Mouse (Mus musculus) forebrain, embryonic 14.5 days (tissue): ENCODE results near the gene Wdr62. TPM values are rescaled to one million over a fixed set of nuclear protein-coding genes. Genes with fewer than 3 reads are reported as not detected.
A peak's percentile ranks its signal among the peaks of the same experiment; 100 is the strongest.

Experiments used
- ATAC-seq: fragments of 200-750 bp; cut with Nextera tagmentation; 2 replicates; pipeline ENCODE4 v1.8.0; 2017; ENCODE audit warnings: mild to moderate bottlenecking, moderate library complexity
- DNase-seq: peaks from one replicate; pipeline ENCODE4 v3.0.0-alpha.2; 2015; ENCODE audit warnings: low spot score
- H3K27ac ChIP-seq: fragments of 300-500 bp; sonication (generic); 2 replicates; pipeline ENCODE4 v1.5.1; 2014; ENCODE audit warnings: low read depth, mild to moderate bottlenecking, control low read depth, low read length, moderate library complexity
- H3K27me3 ChIP-seq: fragments of 300-500 bp; sonication (generic); replicated peaks from 2 replicates; pipeline ENCODE4 v1.6.1; 2014; ENCODE audit warnings: low read length, control low read depth, mixed read lengths; ENCODE audit not compliant: control insufficient read depth, insufficient read depth
- H3K36me3 ChIP-seq: fragments of 300-500 bp; sonication (generic); 2 replicates; pipeline ENCODE4 v1.6.1; 2014; ENCODE audit warnings: low read length, control low read depth; ENCODE audit not compliant: control insufficient read depth, insufficient read depth
- H3K4me1 ChIP-seq: fragments of 300-500 bp; sonication (generic); 2 replicates; pipeline ENCODE4 v1.6.1; 2014; ENCODE audit warnings: antibody characterized with exemption, low read length, control low read depth; ENCODE audit not compliant: control insufficient read depth, insufficient read depth
- H3K4me2 ChIP-seq: fragments of 300-500 bp; sonication (generic); 2 replicates; pipeline ENCODE4 v1.6.1; 2014; ENCODE audit warnings: mild to moderate bottlenecking, control low read depth, low read length
- H3K4me3 ChIP-seq: fragments of 300-500 bp; sonication (generic); 2 replicates; pipeline ENCODE4 v1.5.1; 2014; ENCODE audit warnings: low read depth, low read length, control low read depth
- H3K9ac ChIP-seq: fragments of 300-500 bp; sonication (generic); 2 replicates; pipeline ENCODE4 v1.6.1; 2014; ENCODE audit warnings: mild to moderate bottlenecking, low read length, control low read depth, moderate library complexity
- H3K9me3 ChIP-seq: fragments of 300-500 bp; sonication (generic); replicated peaks from 2 replicates; pipeline ENCODE4 v1.6.1; 2016; ENCODE audit warnings: low read length, control low read depth, mixed read lengths; ENCODE audit not compliant: control insufficient read depth
- WGBS: fragments of 180-500 bp; shearing (Covaris S2); extraction: QIAGEN DNeasy Blood & Tissue Kit; methylation state at CpG from one replicate; pipeline ENCODE4 v1.1.7; 2014; 5-methylcytosine and 5-hydroxymethylcytosine counted together
- polyA plus RNA-seq: library from polyadenylated mRNA; unstranded; fragments of >200 nt; fragmentation: Nextera tagmentation; extraction: Ambion mirVana; gene quantifications from 2 replicates; pipeline ENCODE4 v1.2.1, GENCODE M21; 2014

Wdr62 gene
- polyA plus RNA-seq, 1 experiment from 2014 or later = 5.6 TPM

DNA sequence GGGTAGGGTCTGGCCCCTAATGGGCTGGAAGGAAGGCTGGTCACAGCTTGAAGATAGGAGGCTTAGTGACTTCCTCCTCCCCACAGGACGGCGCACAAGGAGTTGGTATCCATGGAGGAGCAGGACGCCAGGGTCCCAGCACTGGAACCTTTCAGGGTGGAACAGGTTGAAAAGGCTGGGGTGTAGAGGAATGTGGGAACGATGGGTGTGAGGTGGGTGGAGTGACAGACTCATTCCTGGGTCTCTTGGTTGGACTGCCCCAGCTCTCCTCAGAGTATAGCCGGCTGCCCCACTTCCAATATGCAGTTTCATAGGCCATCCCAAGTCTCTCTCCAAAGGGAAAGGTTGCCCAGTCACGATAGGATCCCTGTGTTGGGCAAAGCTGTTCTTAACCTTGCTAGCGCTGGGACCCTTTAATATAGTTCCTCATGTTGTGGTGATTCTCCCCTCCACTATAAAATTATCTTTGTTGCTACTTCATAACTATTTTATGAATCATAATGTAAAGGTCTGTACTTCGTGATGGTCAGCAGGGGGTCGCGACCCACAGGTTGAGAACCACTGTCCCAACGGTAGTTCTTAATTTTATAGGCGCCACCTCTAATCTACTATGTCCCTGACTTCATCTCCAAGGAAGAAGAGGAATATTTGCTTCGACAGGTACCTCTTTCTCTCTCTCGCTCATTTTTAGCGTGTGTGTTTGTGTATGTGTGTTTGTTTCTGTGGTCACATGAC lies 29.3 kb upstream of the Wdr62 start:
- 70% methylated on average over 15 of the region's 15 CpGs for WGBS
- Histone ChIP-seq H3K36me3 (peaks cover 38% of the 10 kb centered on the region), H3K4me2 (peak overlapping the region; percentile 92), H3K9ac (peak overlapping the region; percentile 77), H3K27me3 (no peaks in the 10 kb centered on the region), H3K4me3 (peak overlapping the region; percentile 54), H3K9me3 (no peaks in the 10 kb centered on the region), H3K4me1 (peaks cover 6% of the 10 kb centered on the region), H3K27ac (no peak overlapping the region)
- DNase-seq (no peak), ATAC-seq (no peak)

GRCm38 (mm10) chr7:30308076-30309005 lies 28.1 kb upstream of the Wdr62 start, which contains the start of gene Alkbh6:
Gene Alkbh6, plus strand, starts transcription at chr7:30308717.
- Histone ChIP-seq H3K4me3 (peak within 1 kb of the TSS; percentile 54), H3K36me3 (peaks cover 44% of the 10 kb centered on the region), H3K4me1 (peaks cover 6% of the 10 kb centered on the region), H3K9ac (peak within 1 kb of the TSS; percentile 77), H3K27ac (peak within 1 kb of the TSS; percentile 28; the same call in 1 of the 2 replicates), H3K4me2 (peak within 1 kb of the TSS; percentile 92), H3K9me3 (no peaks in the 10 kb centered on the region), H3K27me3 (no peaks in the 10 kb centered on the region)
- ATAC-seq (peak; percentile 100), DNase-seq (peak; percentile 98)
- 5% methylated on average over 27 of the region's 27 CpGs for WGBS

- 95% methylated on average over 16 of the region's 16 CpGs for WGBS
- Histone ChIP-seq H3K9ac (no peak overlapping the region), H3K4me2 (no peak overlapping the region), H3K27me3 (no peaks in the 10 kb centered on the region), H3K4me1 (peaks cover 6% of the 10 kb centered on the region), H3K9me3 (no peaks in the 10 kb centered on the region), H3K36me3 (peaks cover 54% of the 10 kb centered on the region), H3K27ac (no peak overlapping the region), H3K4me3 (no peak overlapping the region)
- DNase-seq (peak; percentile 41), ATAC-seq (no peak)
Observed at GRCm38 (mm10) chr7:30306083-30306779, 26.0 kb upstream of the Wdr62 start.

- no peaks in the 10 kb centered on the region for H3K9me3 ChIP-seq
- H3K4me1 ChIP-seq = no peaks in the 10 kb centered on the region
- H3K27ac ChIP-seq = no peak overlapping the region
- H3K4me3 ChIP-seq = no peak overlapping the region
- WGBS = 50% methylated on average over 3 of the region's 3 CpGs
- H3K9ac ChIP-seq = no peak overlapping the region
- no peaks in the 10 kb centered on the region for H3K27me3 ChIP-seq
- ATAC-seq (0 out of 2 replicates have a peak, but pooled peaks have one; percentile 16), DNase-seq (peak; percentile 59)
- no peak overlapping the region for H3K4me2 ChIP-seq
- peaks cover 88% of the 10 kb centered on the region for H3K36me3 ChIP-seq
Observed at GRCm38 (mm10) chr7:30300914-30301313, 20.7 kb upstream of the Wdr62 start.

DNA sequence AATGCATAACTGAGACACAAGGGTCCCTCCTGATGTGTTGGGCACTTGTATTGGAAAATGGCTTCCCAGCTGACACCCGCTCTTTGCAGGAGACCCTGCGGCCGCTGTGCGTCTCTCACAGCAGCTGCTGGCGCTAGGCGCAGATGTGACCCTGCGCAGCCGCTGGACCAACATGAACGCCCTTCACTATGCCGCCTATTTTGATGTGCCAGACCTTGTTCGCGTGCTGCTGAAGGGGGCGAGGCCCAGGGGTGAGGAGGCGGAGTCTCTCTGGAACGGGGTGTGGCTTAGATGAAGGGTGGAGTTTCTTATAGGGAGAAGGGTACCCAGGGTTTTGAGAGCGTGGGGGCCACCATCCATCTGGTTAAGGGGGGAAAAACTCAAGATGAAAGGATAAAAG lies 17.0 kb upstream of the Wdr62 start:
- H3K27ac ChIP-seq = no peak overlapping the region
- ATAC-seq = no peak
- H3K4me2 ChIP-seq = no peak overlapping the region
- no peaks in the 10 kb centered on the region for H3K9me3 ChIP-seq
- H3K27me3 ChIP-seq = no peaks in the 10 kb centered on the region
- peaks cover 11% of the 10 kb centered on the region for H3K4me1 ChIP-seq
- H3K36me3 ChIP-seq = peaks cover 87% of the 10 kb centered on the region
- no peak overlapping the region for H3K4me3 ChIP-seq
- WGBS = 82% methylated on average over 16 of the region's 16 CpGs
- no peak for DNase-seq
- H3K9ac ChIP-seq = no peak overlapping the region

DNA sequence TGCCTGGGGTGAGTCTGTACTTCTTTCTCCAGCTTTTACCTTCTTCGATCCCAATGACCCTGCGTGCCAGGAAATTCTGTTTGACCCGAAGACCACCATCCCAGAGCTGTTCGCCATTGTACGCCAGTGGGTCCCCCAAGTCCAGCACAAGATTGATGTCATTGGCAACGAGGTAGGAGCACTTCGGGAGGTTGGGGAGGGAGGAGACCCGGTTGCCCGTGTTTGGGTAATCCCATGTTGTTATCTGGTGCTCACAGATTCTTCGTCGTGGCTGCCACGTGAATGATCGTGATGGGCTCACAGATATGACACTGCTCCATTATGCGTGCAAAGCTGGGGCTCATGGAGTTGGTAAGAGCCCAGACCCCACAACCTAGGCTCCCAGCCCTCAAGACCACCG lies 16.6 kb upstream of the Wdr62 start:
- H3K27ac ChIP-seq = no peak overlapping the region
- WGBS = 95% methylated on average over 15 of the region's 15 CpGs
- no peak overlapping the region for H3K4me3 ChIP-seq
- no peak overlapping the region for H3K9ac ChIP-seq
- H3K36me3 ChIP-seq = peaks cover 82% of the 10 kb centered on the region
- H3K4me2 ChIP-seq = no peak overlapping the region
- no peak for DNase-seq
- no peak for ATAC-seq
- H3K4me1 ChIP-seq = peaks cover 13% of the 10 kb centered on the region
- H3K27me3 ChIP-seq = no peaks in the 10 kb centered on the region
- no peaks in the 10 kb centered on the region for H3K9me3 ChIP-seq

- H3K4me2 ChIP-seq = no peak overlapping the region
- peaks cover 16% of the 10 kb centered on the region for H3K4me1 ChIP-seq
- H3K36me3 ChIP-seq = peaks cover 68% of the 10 kb centered on the region
- H3K27ac ChIP-seq = no peak overlapping the region
- ATAC-seq (no peak), DNase-seq (no peak)
- H3K9ac ChIP-seq = no peak overlapping the region
- no peak overlapping the region for H3K4me3 ChIP-seq
- no peaks in the 10 kb centered on the region for H3K9me3 ChIP-seq
- WGBS = 79% methylated on average over 10 of the region's 10 CpGs
- H3K27me3 ChIP-seq = no peaks in the 10 kb centered on the region
Observed at GRCm38 (mm10) chr7:30295103-30295502, 14.9 kb upstream of the Wdr62 start.

DNA sequence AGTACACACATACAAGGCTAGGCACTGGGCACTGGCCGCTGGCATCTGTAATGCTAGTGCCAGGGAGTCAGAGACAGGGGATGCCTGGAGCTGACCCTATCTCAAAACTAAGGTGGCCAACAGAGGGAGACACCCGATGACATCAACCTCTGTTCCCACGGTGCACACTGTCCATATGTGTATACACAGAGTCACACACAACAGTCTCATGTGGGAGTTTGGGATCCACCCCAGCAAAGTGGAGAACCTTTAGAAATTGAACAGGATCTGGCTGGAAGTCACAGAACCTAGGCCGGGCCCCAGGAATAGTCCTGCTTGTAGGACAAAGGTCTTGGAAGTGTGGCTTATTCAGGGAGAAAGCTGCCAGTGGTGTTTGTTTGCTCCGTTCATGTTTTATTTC lies 14.1 kb upstream of the Wdr62 start:
- no peak for DNase-seq
- H3K36me3 ChIP-seq = peaks cover 60% of the 10 kb centered on the region
- ATAC-seq = no peak

More for the DNA sequence above, 14.1 kb upstream of the Wdr62 start:
- no peaks in the 10 kb centered on the region for H3K9me3 ChIP-seq
- H3K4me2 ChIP-seq = no peak overlapping the region
- no peak overlapping the region for H3K4me3 ChIP-seq
- no peak overlapping the region for H3K9ac ChIP-seq
- 84% methylated on average over 5 of the region's 5 CpGs for WGBS
- peaks cover 16% of the 10 kb centered on the region for H3K4me1 ChIP-seq
- no peak overlapping the region for H3K27ac ChIP-seq
- H3K27me3 ChIP-seq = no peaks in the 10 kb centered on the region
